ENCODE assay signal across 9 mouse cellular contexts in genomic region chr2:70838536-70839216, GRCm38 (mm10). TPM values are rescaled to one million over a fixed set of nuclear protein-coding genes. Genes with fewer than 3 reads are reported as not detected.
DNase-seq lines count a peak whose midpoint lies in the region; ATAC-seq lines count a peak whose summit lies in the region.
"Had no signal": no experiment of that assay in that cellular context is flagged by ENCODE, and none has a peak within 500 bp of the region (broad histone marks: within the 10 kb centered on the region; RNA-seq: fewer than 3 reads in every experiment).

No protein-coding gene starts in this region.

- H3K4me3 ChIP-seq in hindbrain, embryonic 12.5 days: no peak overlapping the region
- H3K4me3 ChIP-seq in hindbrain, embryonic 10.5 days: no peak overlapping the region
- peak overlapping the region; percentile 31 for H3K4me3 ChIP-seq in liver, embryonic 12.5 days
- H3K4me3 ChIP-seq in stomach, embryonic 15.5 days (replicated peaks): no peak overlapping the region
- H3K4me3 ChIP-seq in forebrain, embryonic 11.5 days (ENCODE audit: low read depth, low read length): no peak overlapping the region
- H3K4me3 ChIP-seq: hindbrain, embryonic 15.5 days had no signal

- no peaks in the 10 kb centered on the region for H3K9me3 ChIP-seq in hindbrain, embryonic 12.5 days (replicated peaks)
- H3K9me3 ChIP-seq in hindbrain, embryonic 10.5 days: no peaks in the 10 kb centered on the region
- H3K9me3 ChIP-seq in liver, embryonic 12.5 days (replicated peaks): no peaks in the 10 kb centered on the region
- no peaks in the 10 kb centered on the region for H3K9me3 ChIP-seq in stomach, embryonic 15.5 days
- no peaks in the 10 kb centered on the region for H3K9me3 ChIP-seq in forebrain, embryonic 11.5 days (ENCODE audit: control insufficient read depth, low read length)
- H3K9me3 ChIP-seq: hindbrain, embryonic 15.5 days had no signal

- no peak overlapping the region for H3K9ac ChIP-seq in hindbrain, embryonic 12.5 days
- H3K9ac ChIP-seq in liver, embryonic 12.5 days: peak overlapping the region; percentile 39
- no peak overlapping the region for H3K9ac ChIP-seq in stomach, embryonic 15.5 days
- no peak overlapping the region for H3K9ac ChIP-seq in forebrain, embryonic 11.5 days (ENCODE audit: low read length)
- H3K9ac ChIP-seq: hindbrain, embryonic 15.5 days had no signal

- ATAC-seq in hindbrain, embryonic 12.5 days (ENCODE audit: low FRiP score): no peak
- peak; percentile 50 for ATAC-seq in activated CD4-positive, CD25-positive, alpha-beta regulatory T cell, adult 4 months
- ATAC-seq in liver, embryonic 12.5 days: peak; percentile 81
- peak; percentile 50; the same call in 1 of the 2 replicates for ATAC-seq in stomach, embryonic 15.5 days (ENCODE audit: insufficient read depth, low FRiP score, low read depth)
- no peak for ATAC-seq in forebrain, embryonic 11.5 days (replicated peaks; ENCODE audit: low FRiP score)

- H3K4me2 ChIP-seq in hindbrain, embryonic 12.5 days (replicated peaks): 0 out of 2 replicates have a peak overlapping the region, but pooled peaks have one; percentile 21
- peak overlapping the region; percentile 64 for H3K4me2 ChIP-seq in liver, embryonic 12.5 days
- H3K4me2 ChIP-seq in stomach, embryonic 15.5 days: peak overlapping the region; percentile 35
- no peak overlapping the region for H3K4me2 ChIP-seq in forebrain, embryonic 11.5 days (ENCODE audit: low read depth, low read length, severe bottlenecking)
- H3K4me2 ChIP-seq: hindbrain, embryonic 15.5 days had no signal

- H3K27ac ChIP-seq in hindbrain, embryonic 12.5 days: no peak overlapping the region
- H3K27ac ChIP-seq in hindbrain, embryonic 10.5 days: no peak overlapping the region
- H3K27ac ChIP-seq in liver, embryonic 12.5 days: peak overlapping the region; percentile 7; the same call in 1 of the 2 replicates
- H3K27ac ChIP-seq in stomach, embryonic 15.5 days: no peak overlapping the region; the same call in 1 of the 2 replicates
- no peak overlapping the region for H3K27ac ChIP-seq in forebrain, embryonic 11.5 days (ENCODE audit: low read depth, low read length)
- H3K27ac ChIP-seq: hindbrain, embryonic 15.5 days had no signal

- H3K4me1 ChIP-seq in hindbrain, embryonic 12.5 days: no peaks in the 10 kb centered on the region
- peaks cover 8% of the 10 kb centered on the region; the same call in 1 of the 2 replicates for H3K4me1 ChIP-seq in hindbrain, embryonic 10.5 days (replicated peaks)
- H3K4me1 ChIP-seq in liver, embryonic 12.5 days: peaks cover 59% of the 10 kb centered on the region
- H3K4me1 ChIP-seq in stomach, embryonic 15.5 days: no peaks in the 10 kb centered on the region
- H3K4me1 ChIP-seq in forebrain, embryonic 11.5 days (replicated peaks; ENCODE audit: control insufficient read depth, insufficient read depth, low read length): no peaks in the 10 kb centered on the region
- H3K4me1 ChIP-seq: hindbrain, embryonic 15.5 days had no signal

- no peak for DNase-seq in hindbrain, embryonic 10.5 days (ENCODE audit: low spot score)
- no peak for DNase-seq in forebrain, embryonic 11.5 days (ENCODE audit: low spot score)
- DNase-seq in layer of hippocampus, adult 8-10 months (ENCODE audit: low spot score in 2 of 2): no peak
- DNase-seq in left cerebral cortex, adult 11 months (ENCODE audit: low spot score): no peak

- H3K36me3 ChIP-seq in hindbrain, embryonic 12.5 days: no peaks in the 10 kb centered on the region
- H3K36me3 ChIP-seq in hindbrain, embryonic 10.5 days: no peaks in the 10 kb centered on the region
- H3K36me3 ChIP-seq in liver, embryonic 12.5 days: no peaks in the 10 kb centered on the region
- no peaks in the 10 kb centered on the region for H3K36me3 ChIP-seq in stomach, embryonic 15.5 days
- no peaks in the 10 kb centered on the region for H3K36me3 ChIP-seq in forebrain, embryonic 11.5 days (ENCODE audit: control insufficient read depth, insufficient read depth, low read length)
- H3K36me3 ChIP-seq: hindbrain, embryonic 15.5 days had no signal

- 30% methylated on average over 12 of the region's 12 CpGs for WGBS in hindbrain, embryonic 12.5 days
- 47% methylated on average over 12 of the region's 12 CpGs for WGBS in hindbrain, embryonic 10.5 days
- 20% methylated on average over 12 of the region's 12 CpGs for WGBS in liver, embryonic 12.5 days (ENCODE audit: insufficient replicate concordance)
- WGBS in stomach, embryonic 15.5 days: 22% methylated on average over 12 of the region's 12 CpGs
- 45% methylated on average over 12 of the region's 12 CpGs for WGBS in forebrain, embryonic 11.5 days

- no peaks in the 10 kb centered on the region for H3K27me3 ChIP-seq in hindbrain, embryonic 12.5 days
- H3K27me3 ChIP-seq in hindbrain, embryonic 10.5 days (ENCODE audit: insufficient read depth, poor library complexity, severe bottlenecking): no peaks in the 10 kb centered on the region
- no peaks in the 10 kb centered on the region for H3K27me3 ChIP-seq in liver, embryonic 12.5 days (replicated peaks)
- no peaks in the 10 kb centered on the region for H3K27me3 ChIP-seq in stomach, embryonic 15.5 days (replicated peaks)
- no peaks in the 10 kb centered on the region for H3K27me3 ChIP-seq in forebrain, embryonic 11.5 days (ENCODE audit: control insufficient read depth, insufficient read depth, low read length)
- H3K27me3 ChIP-seq: hindbrain, embryonic 15.5 days had no signal

RNA-seq across cellular contexts. Expression of gene Tlk1, which starts 13.1 kb away (rescaled TPM):
- polyA plus RNA-seq in hindbrain, embryonic 12.5 days (2016; fragmentation: Nextera tagmentation; extraction: Ambion mirVana): 41.1 and 42.0 TPM in 2 replicates
- polyA plus RNA-seq in hindbrain, embryonic 10.5 days (2016; fragmentation: Nextera tagmentation; extraction: Ambion mirVana): 19.1 and 27.5 TPM in 2 replicates
- 10 to 100 TPM; 32.6 to 42.9 TPM for polyA plus RNA-seq in activated CD4-positive, CD25-positive, alpha-beta regulatory T cell, adult 4 months (2017; shearing (Covaris generic))
- 53.9 and 57.4 TPM in 2 replicates for polyA plus RNA-seq in liver, embryonic 12.5 days (2016; fragmentation: Nextera tagmentation; extraction: Ambion mirVana)
- 39.1 and 41.8 TPM in 2 replicates for polyA plus RNA-seq in stomach, embryonic 15.5 days (2015; fragmentation: Nextera tagmentation; extraction: Ambion mirVana)
- 46.8 and 48.7 TPM in 2 replicates for polyA plus RNA-seq in forebrain, embryonic 11.5 days (2014; fragmentation: Nextera tagmentation; extraction: Ambion mirVana)
- 10 to 100 TPM; 68.5 to 79.4 (median 77.8) TPM for total RNA-seq in layer of hippocampus, adult 8-10 months (2022)

Comparison
In these comparisons a context has a peak if more than half of its experiments do, and no peak if none do; other contexts are left out.
1. ATAC-seq: peak in activated CD4-positive, CD25-positive, alpha-beta regulatory T cell, adult 4 months (single experiment), liver, embryonic 12.5 days (single experiment) and stomach, embryonic 15.5 days (single experiment); none in hindbrain, embryonic 12.5 days (single experiment) and forebrain, embryonic 11.5 days (single experiment).